Mouse (Mus musculus) erythroblast, embryonic 14.5 days (primary cell): ENCODE results near the gene Gipc2.

Experiments
- GATA1 ChIP-seq: IDR thresholded peaks from 2 replicates; pipeline ENCODE4 v1.6.1; 2012; ENCODE audit warnings: low read length, inconsistent platforms, mixed read lengths
- TAL1 ChIP-seq: IDR thresholded peaks from 3 replicates; pipeline ENCODE4 v1.6.1; 2012; ENCODE audit warnings: low read length, inconsistent platforms, mixed read lengths

DNA sequence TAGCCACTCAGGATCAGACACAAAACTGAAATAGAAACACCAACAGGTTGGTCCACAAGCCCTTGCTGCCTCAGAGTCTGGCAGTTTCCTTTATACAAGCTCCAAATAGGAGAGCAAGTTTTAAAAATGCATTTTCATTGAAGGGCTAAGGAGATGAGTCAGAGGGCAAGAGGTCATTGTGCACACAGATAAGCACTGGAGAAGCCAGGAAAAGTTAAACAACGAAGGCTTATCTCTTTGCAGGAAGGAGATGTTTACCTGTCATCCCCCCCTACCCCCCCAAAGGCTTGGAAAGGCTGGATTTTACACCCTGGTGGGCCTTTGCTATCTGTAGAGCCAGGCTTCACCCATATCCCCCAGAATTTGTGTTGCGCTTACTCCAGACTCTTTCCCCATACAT is 5.2 kb upstream of the Gipc2 start:
- no peak for TF ChIP-seq GATA1
- no peak for TF ChIP-seq TAL1
